Mouse (Mus musculus): Measurements from ENCODE around the gene Etv4. TPM values are rescaled to one million over a fixed set of nuclear protein-coding genes. Genes with fewer than 3 reads are reported as not detected.
A peak's percentile ranks its signal among the peaks of the same experiment; 100 is the strongest.

Etv4 gene
- polyA plus RNA-seq, 1 experiment from 2014 or later: 1.2 TPM

DNA sequence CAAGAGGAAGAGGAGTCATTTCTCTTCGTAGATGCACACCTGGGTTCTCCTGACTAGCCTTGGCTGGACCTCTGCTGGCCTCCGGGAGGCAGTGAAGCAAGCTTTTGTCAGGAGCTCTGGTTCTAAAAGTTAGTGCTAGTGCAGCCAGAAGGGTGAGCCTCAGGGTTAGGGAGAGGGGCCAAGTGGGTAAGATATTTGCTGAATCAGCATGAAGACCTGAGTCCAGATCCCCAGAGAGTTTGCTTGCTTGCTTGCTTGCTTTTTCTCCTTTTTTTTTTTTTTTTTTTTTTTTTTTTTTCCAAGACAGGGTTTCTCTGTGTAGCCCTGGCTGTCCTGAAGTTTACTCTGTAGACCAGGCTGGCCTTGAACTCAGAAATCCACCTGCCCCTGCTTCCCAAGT is 12.2 kb upstream of the Etv4 start:
- H3K9me3 ChIP-seq (ENCODE audit: low read length): no peaks in the 10 kb centered on the region
- DNase-seq (ENCODE audit: low spot score) (no peak), ATAC-seq (no peak)
- H3K4me3 ChIP-seq (ENCODE audit: low read depth, low read length): no peak overlapping the region
- no peaks in the 10 kb centered on the region for H3K27me3 ChIP-seq (replicated peaks; ENCODE audit: insufficient read depth, low read length)
- 79% methylated on average over 2 of the region's 2 CpGs for WGBS
- no peak overlapping the region for H3K27ac ChIP-seq (ENCODE audit: low read length)
- H3K36me3 ChIP-seq (ENCODE audit: insufficient read depth, low read length): no peaks in the 10 kb centered on the region
- H3K4me2 ChIP-seq (replicated peaks; ENCODE audit: low read depth, low read length): no peak overlapping the region
- TF ChIP-seq EP300 (IDR thresholded peaks at IDR 0.05): no peak
- no peak for TF ChIP-seq CTCF (IDR thresholded peaks at IDR 0.05)
- H3K9ac ChIP-seq (replicated peaks; ENCODE audit: low read depth): no peak overlapping the region
- H3K4me1 ChIP-seq (ENCODE audit: insufficient read depth, low read depth, low read length): no peaks in the 10 kb centered on the region

DNA sequence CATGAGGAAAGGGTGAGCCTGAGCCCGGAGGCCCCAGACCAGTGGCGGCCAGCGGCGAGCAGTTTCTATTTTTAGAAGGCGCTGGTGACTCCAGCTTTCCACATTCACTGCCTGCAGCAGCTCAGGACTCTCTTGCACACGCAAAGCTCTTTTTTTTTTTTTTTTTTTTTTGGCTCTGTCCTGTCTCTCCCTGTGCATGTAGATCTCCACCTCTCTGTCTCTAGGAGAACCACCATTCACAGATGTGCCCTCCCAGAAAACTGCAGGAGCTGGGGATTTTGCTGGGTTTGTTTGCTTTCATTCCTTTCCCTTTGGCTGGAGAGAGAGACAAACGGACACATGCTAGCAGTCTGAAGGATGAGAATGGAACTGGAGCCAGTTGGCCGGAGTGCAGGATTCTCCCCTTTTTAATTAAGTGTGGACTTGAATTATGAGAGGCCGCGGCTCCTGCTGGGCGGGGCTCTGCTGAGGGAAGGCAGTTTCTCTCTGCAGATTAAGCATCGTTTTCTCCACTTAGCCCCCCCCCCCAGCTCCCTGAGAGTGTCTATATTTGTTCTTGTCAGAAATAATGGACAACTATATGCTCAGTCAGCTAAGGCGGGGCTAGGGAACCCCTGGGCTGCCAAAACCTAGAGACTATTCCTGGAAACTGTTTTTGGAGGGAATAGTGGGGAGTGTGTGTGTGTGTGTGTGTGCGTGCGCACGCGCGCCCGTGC is 5.8 kb upstream of the Etv4 start:
- TF ChIP-seq CTCF (IDR thresholded peaks at IDR 0.05): no peak
- no peak for TF ChIP-seq EP300 (IDR thresholded peaks at IDR 0.05)
- Histone ChIP-seq H3K36me3 (ENCODE audit: insufficient read depth, low read length) (no peaks in the 10 kb centered on the region), H3K4me1 (ENCODE audit: insufficient read depth, low read depth, low read length) (0 out of 2 replicates have a peak, but pooled peaks cover 5% of the 10 kb centered on the region), H3K4me2 (replicated peaks; ENCODE audit: low read depth, low read length) (0 out of 2 replicates have a peak overlapping the region, but pooled peaks have one; percentile 6), H3K9ac (replicated peaks; ENCODE audit: low read depth) (no peak overlapping the region), H3K27me3 (replicated peaks; ENCODE audit: insufficient read depth, low read length) (no peaks in the 10 kb centered on the region; the same call in 1 of the 2 replicates), H3K9me3 (ENCODE audit: low read length) (no peaks in the 10 kb centered on the region), H3K27ac (ENCODE audit: low read length) (no peak overlapping the region), H3K4me3 (ENCODE audit: low read depth, low read length) (no peak overlapping the region)
- ATAC-seq (peak; percentile 90), DNase-seq (ENCODE audit: low spot score) (peak; percentile 88)
- 15% methylated on average over 19 of the region's 19 CpGs for WGBS

GRCm38 (mm10) chr11:101787432-101787831 is 2.3 kb upstream of the Etv4 start:
- ATAC-seq (no peak), DNase-seq (ENCODE audit: low spot score) (no peak)
- 83% methylated on average over 1 of the region's 1 CpGs for WGBS
- Histone ChIP-seq H3K9ac (replicated peaks; ENCODE audit: low read depth) (no peak overlapping the region), H3K4me3 (ENCODE audit: low read depth, low read length) (no peak overlapping the region), H3K4me2 (replicated peaks; ENCODE audit: low read depth, low read length) (no peak overlapping the region), H3K9me3 (ENCODE audit: low read length) (no peaks in the 10 kb centered on the region), H3K27ac (ENCODE audit: low read length) (no peak overlapping the region), H3K4me1 (ENCODE audit: insufficient read depth, low read depth, low read length) (peaks cover 8% of the 10 kb centered on the region; the same call in 1 of the 2 replicates), H3K27me3 (replicated peaks; ENCODE audit: insufficient read depth, low read length) (peaks cover 12% of the 10 kb centered on the region; the same call in 1 of the 2 replicates), H3K36me3 (ENCODE audit: insufficient read depth, low read length) (no peaks in the 10 kb centered on the region)
- TF ChIP-seq EP300 (IDR thresholded peaks at IDR 0.05) (no peak), CTCF (IDR thresholded peaks at IDR 0.05) (no peak)

- ATAC-seq: no peak
- Histone ChIP-seq H3K9ac (replicated peaks; ENCODE audit: low read depth) (no peak overlapping the region), H3K27ac (ENCODE audit: low read length) (no peak overlapping the region), H3K4me1 (ENCODE audit: insufficient read depth, low read depth, low read length) (peaks cover 8% of the 10 kb centered on the region; the same call in 1 of the 2 replicates), H3K27me3 (replicated peaks; ENCODE audit: insufficient read depth, low read length) (peaks cover 12% of the 10 kb centered on the region; the same call in 1 of the 2 replicates), H3K9me3 (ENCODE audit: low read length) (no peaks in the 10 kb centered on the region), H3K36me3 (ENCODE audit: insufficient read depth, low read length) (no peaks in the 10 kb centered on the region), H3K4me3 (ENCODE audit: low read depth, low read length) (no peak overlapping the region), H3K4me2 (replicated peaks; ENCODE audit: low read depth, low read length) (no peak overlapping the region)
- TF ChIP-seq EP300 (IDR thresholded peaks at IDR 0.05): no peak
- TF ChIP-seq CTCF (IDR thresholded peaks at IDR 0.05): no peak
- DNase-seq (ENCODE audit: low spot score): no peak
- 72% methylated on average over 7 of the region's 7 CpGs for WGBS
Observed at GRCm38 (mm10) chr11:101786651-101787050, 1.5 kb upstream of the Etv4 start.

GRCm38 (mm10) chr11:101785852-101786205 is 658 bp upstream of the Etv4 start:
- no peaks in the 10 kb centered on the region for H3K9me3 ChIP-seq (ENCODE audit: low read length)
- peak overlapping the region; percentile 95 for H3K4me2 ChIP-seq (replicated peaks; ENCODE audit: low read depth, low read length)
- peaks cover 3% of the 10 kb centered on the region; the same call in 1 of the 2 replicates for H3K4me1 ChIP-seq (ENCODE audit: insufficient read depth, low read depth, low read length)
- H3K9ac ChIP-seq (replicated peaks; ENCODE audit: low read depth): no peak overlapping the region
- 0 out of 2 replicates have a peak overlapping the region, but pooled peaks have one; percentile 51 for H3K4me3 ChIP-seq (ENCODE audit: low read depth, low read length)
- WGBS: 7% methylated on average over 7 of the region's 7 CpGs
- no peaks in the 10 kb centered on the region for H3K36me3 ChIP-seq (ENCODE audit: insufficient read depth, low read length)
- no peak for ATAC-seq
- peaks cover 12% of the 10 kb centered on the region; the same call in 1 of the 2 replicates for H3K27me3 ChIP-seq (replicated peaks; ENCODE audit: insufficient read depth, low read length)
- DNase-seq (ENCODE audit: low spot score): no peak
- H3K27ac ChIP-seq (ENCODE audit: low read length): no peak overlapping the region
- TF ChIP-seq EP300 (IDR thresholded peaks at IDR 0.05) (no peak), CTCF (IDR thresholded peaks at IDR 0.05) (no peak)

DNA sequence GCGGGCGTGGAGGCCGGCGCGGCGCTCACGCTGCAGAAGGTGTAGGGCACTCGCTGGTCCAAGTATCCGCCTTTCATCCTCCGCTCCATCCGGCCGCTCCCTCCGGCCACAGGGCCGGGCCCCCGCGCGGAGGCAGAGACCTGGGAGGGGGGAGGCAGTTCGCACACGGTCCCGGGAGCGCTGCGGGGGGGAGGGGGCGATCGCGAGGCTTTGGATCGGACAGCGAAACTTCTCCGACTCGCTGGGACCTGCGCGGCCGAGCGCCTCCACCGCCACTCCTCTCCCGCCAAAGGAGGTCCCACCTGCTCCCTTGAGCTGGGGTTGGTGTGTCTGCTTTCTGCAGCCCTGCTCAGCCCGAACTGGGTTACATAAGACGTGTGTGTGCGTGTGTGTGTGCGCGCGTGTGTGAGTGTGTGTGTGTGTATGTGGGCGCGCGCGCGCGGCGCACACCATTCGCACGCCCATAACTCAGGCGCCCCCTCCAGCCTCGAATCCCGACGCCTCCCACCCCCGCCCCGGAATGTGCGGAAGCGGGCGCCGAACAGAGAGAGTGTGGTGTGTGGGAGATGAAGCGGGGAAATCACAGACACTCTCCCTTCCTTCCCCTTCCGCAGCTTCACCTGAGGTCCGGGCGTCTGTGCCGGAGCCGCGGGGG is 556 bp downstream of the Etv4 start:
- WGBS: under 1% methylated on average over 30 of the region's 67 CpGs

More for the DNA sequence above, 556 bp downstream of the Etv4 start:
- ATAC-seq: peak; percentile 40
- no peak overlapping the region; the same call in 1 of the 2 replicates for H3K9ac ChIP-seq (replicated peaks; ENCODE audit: low read depth)
- H3K27ac ChIP-seq (ENCODE audit: low read length): no peak overlapping the region
- DNase-seq (ENCODE audit: low spot score): peak; percentile 25
- H3K4me3 ChIP-seq (ENCODE audit: low read depth, low read length): peak overlapping the region; percentile 51
- peaks cover 12% of the 10 kb centered on the region; the same call in 1 of the 2 replicates for H3K27me3 ChIP-seq (replicated peaks; ENCODE audit: insufficient read depth, low read length)
- no peaks in the 10 kb centered on the region for H3K9me3 ChIP-seq (ENCODE audit: low read length)
- peak overlapping the region; percentile 95 for H3K4me2 ChIP-seq (replicated peaks; ENCODE audit: low read depth, low read length)
- peaks cover 3% of the 10 kb centered on the region; the same call in 1 of the 2 replicates for H3K4me1 ChIP-seq (ENCODE audit: insufficient read depth, low read depth, low read length)
- no peak for TF ChIP-seq CTCF (IDR thresholded peaks at IDR 0.05)
- TF ChIP-seq EP300 (IDR thresholded peaks at IDR 0.05): no peak
- H3K36me3 ChIP-seq (ENCODE audit: insufficient read depth, low read length): no peaks in the 10 kb centered on the region
